Mouse (Mus musculus) cortical plate, adult 2 months (tissue): Measurements from ENCODE around the gene Cpeb3. TPM values are rescaled to one million over a fixed set of nuclear protein-coding genes. Genes with fewer than 3 reads are reported as not detected.

ENCODE experiments used
- H3K27ac ChIP-seq: fragments of 200-500 bp; 2 replicates; pipeline ENCODE4 v1.5.1; 2012; ENCODE audit warnings: low read length, control low read depth, inconsistent platforms; ENCODE audit not compliant: insufficient read depth
- H3K4me1 ChIP-seq: fragments of 200-500 bp; 2 replicates; pipeline ENCODE4 v1.6.1; 2011; ENCODE audit warnings: low read length; ENCODE audit not compliant: control insufficient read depth, insufficient read depth
- H3K4me3 ChIP-seq: fragments of 200-500 bp; 2 replicates; pipeline ENCODE4 v1.5.1; 2011; ENCODE audit warnings: mild to moderate bottlenecking, low read length, control low read depth; ENCODE audit not compliant: insufficient read depth
- CTCF ChIP-seq: fragments of 200-500 bp; IDR thresholded peaks from 2 replicates; pipeline ENCODE4 v1.5.1; 2011; ENCODE audit warnings: mild to moderate bottlenecking, control low read depth, low read length; ENCODE audit not compliant: insufficient read depth; ENCODE audit errors: extremely low read depth
- POLR2A ChIP-seq: fragments of 200-500 bp; IDR thresholded peaks from 2 replicates; pipeline ENCODE4 v1.6.1; 2011; ENCODE audit warnings: mild to moderate bottlenecking, low read length, control low read depth; ENCODE audit not compliant: insufficient read depth; ENCODE audit errors: extremely low read depth
- polyA plus RNA-seq: library from polyadenylated mRNA; depleted of rRNA; stranded (reverse); fragments of >200 nt; gene quantifications from 2 replicates; pipeline ENCODE4 v1.2.3, GENCODE M21; 2012

The Cpeb3 gene
- polyA plus RNA-seq, 1 experiment, result 35.8 TPM

DNA sequence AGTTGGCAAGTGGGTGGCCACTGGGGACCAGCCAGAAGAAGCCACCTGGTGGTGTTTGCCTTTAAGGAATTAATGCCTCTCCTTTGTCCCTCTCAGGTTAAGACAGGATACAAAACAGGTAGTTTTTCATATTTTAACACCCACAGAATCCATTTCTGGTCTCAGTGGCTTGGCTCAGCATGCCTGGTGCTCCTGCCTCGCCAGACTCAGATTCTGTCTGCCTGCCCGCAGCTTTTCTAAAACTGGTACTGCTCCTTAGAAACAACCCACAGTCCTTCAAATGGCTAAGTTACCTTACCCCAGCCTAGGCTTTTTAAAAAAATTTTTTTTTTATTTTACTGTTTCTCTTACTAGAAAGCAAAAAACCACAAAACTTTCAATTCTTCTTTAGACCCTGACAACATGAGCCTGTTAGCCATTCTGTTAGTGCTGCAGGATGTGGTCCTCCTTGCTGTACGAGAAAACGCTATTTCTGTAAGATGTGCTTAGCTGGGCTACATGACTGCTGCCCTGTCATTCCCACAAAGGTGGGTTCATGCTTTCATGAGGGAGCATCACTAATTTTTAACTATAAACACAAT, 152.3 kb downstream of the Cpeb3 start:
- Histone ChIP-seq H3K4me3 (no peak overlapping the region), H3K4me1 (peaks cover 7% of the 10 kb centered on the region; the same call in 1 of the 2 replicates), H3K27ac (peak overlapping the region; percentile 22; the same call in 1 of the 2 replicates)
- TF ChIP-seq POLR2A (no peak), CTCF (no peak)

DNA sequence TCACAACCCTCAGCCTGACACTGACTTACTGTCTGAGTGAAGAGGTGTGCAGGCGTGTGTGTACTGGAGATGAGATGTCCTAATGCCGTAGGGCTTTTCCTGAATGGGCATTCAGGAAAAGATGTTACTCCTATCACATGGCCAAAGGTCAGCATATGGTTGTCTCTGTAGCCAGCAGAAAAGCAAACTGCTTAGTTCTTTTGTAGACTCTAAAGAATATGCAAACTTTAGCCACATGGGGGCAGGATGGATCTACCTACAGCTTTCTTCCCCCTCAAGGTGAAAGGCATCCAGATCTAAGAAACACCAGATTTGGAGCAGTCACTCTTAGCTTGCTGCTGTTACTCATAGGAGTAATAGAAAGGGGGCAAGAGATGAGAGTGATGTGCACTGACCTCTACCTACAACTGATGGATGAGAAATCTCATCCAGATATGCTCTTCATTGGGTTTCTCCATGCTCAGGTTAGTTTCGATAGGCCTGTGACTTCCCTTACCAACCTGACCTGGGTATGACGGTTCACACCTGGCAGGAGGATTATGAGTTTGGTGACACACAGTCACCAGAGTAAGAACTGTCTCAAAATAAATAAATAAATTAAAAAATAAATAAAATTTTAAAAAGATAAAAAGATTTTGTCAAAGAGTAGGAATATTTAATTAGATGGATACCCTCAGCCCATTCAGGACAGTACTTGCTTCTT, 157.6 kb downstream of the Cpeb3 start:
- no peak for TF ChIP-seq POLR2A
- peak; percentile 58; the same call in 1 of the 2 replicates for TF ChIP-seq CTCF
- Histone ChIP-seq H3K4me3 (no peak overlapping the region), H3K4me1 (no peaks in the 10 kb centered on the region; the same call in 1 of the 2 replicates), H3K27ac (no peak overlapping the region)

DNA sequence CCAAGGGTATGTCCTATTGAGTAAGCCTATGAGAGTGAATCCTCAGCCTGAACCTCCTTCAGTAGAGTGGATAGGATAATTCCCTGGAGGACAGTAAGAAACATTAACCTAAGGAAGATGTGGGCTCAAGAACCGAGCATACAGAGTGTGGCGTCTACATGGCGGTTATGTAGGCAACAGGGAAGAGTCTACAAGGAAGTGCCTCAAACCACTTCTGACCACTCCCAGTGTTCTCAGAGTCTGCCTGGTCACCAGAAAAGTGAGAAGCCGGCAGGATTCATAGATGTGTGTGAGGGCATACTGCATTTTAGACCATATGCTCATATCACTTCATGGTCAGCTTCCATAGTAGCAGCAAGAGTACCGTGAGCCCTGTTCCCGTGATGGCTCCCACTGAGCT, 159.9 kb downstream of the Cpeb3 start:
- Histone ChIP-seq H3K4me3 (no peak overlapping the region), H3K27ac (no peak overlapping the region), H3K4me1 (no peaks in the 10 kb centered on the region; the same call in 1 of the 2 replicates)
- TF ChIP-seq CTCF, result no peak
- TF ChIP-seq POLR2A, result no peak

DNA sequence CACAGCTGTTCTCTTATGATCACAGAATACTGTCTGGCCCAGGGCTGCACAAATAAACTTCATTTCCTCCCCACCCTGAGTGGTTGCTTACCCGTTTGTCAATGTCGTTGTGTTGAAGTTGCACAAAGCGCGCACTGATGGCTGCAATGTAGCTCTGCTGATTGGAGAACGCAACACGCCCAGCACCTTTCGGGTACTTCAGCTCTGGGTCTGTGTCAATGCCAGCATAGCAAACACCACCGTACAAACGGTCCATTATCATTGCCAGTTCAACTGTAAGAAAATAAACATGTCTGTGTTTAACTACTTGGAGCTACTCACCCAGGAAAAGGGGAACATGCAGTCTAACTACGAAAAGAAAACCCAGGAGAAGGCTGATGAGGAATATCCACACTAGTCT, 164.0 kb downstream of the Cpeb3 start:
- H3K27ac ChIP-seq, result no peak overlapping the region
- no peak overlapping the region for H3K4me3 ChIP-seq
- peaks cover 2% of the 10 kb centered on the region for H3K4me1 ChIP-seq
- TF ChIP-seq POLR2A, result no peak
- no peak for TF ChIP-seq CTCF

DNA sequence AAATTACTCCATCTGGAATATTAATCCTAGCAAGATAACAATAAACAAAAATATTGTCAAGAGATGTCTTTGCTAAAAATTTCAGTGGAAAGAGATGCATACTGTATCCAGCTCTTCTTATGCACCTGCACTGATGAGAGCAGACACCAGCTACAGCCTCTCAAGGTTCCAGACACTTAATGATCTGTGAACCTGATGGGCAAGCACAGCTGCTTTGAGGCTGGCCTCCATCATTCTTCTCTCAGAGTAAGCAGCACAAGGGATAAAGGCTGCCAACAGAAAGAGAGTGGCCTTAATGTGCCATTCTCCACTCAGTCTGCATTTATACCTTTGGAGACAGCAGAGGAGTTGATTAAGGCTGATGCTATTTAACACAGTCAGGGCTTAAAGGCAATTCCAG, 167.5 kb downstream of the Cpeb3 start:
- no peak overlapping the region for H3K27ac ChIP-seq
- no peak overlapping the region for H3K4me3 ChIP-seq
- no peak for TF ChIP-seq CTCF
- TF ChIP-seq POLR2A, result no peak
- peaks cover 3% of the 10 kb centered on the region for H3K4me1 ChIP-seq

DNA sequence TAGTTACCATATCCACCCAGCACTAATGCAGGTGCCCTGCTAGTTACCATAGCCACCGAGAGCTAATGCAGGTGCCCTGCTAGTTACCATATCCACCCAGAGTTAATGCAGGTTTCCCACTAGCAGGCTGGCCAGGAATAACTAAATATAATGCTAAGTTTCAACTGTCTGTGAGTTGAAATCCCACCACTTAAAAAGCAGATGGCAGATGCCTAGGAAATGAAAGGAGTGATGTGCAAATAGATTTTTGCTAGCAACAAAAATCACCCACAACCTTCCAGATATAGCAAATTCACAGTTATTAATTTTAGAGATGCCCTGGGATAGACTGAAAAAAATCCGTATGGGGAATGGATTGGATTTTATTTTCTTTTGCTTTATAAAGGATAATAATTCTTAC, 176.0 kb downstream of the Cpeb3 start:
- H3K27ac ChIP-seq, result no peak overlapping the region

DNA sequence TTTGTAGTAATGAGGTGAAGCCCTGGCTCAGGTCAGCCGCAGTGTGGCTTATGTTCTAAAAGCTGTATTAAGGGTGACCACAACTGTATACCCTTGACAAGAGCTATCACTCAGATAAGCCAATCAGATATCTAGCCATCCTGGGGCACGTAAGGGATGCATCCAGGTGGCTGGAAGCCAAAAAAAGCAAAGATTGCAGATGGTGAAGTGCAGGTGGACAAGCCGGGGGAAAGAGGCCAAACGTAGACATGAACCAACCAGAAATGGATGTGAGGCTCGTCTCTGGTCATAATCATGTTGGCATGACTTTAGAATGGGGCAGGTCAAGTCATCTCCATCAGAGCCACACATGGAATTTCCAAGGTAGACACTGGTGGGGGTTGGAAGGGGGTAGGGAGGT, 177.0 kb downstream of the Cpeb3 start:
- TF ChIP-seq POLR2A, result no peak
- TF ChIP-seq CTCF, result no peak
- Histone ChIP-seq H3K4me1 (peaks cover 14% of the 10 kb centered on the region), H3K27ac (no peak overlapping the region), H3K4me3 (no peak overlapping the region)

More for the DNA sequence above, 176.0 kb downstream of the Cpeb3 start:
- Histone ChIP-seq H3K4me1 (peaks cover 13% of the 10 kb centered on the region), H3K4me3 (no peak overlapping the region)
- TF ChIP-seq POLR2A (no peak), CTCF (no peak)

DNA sequence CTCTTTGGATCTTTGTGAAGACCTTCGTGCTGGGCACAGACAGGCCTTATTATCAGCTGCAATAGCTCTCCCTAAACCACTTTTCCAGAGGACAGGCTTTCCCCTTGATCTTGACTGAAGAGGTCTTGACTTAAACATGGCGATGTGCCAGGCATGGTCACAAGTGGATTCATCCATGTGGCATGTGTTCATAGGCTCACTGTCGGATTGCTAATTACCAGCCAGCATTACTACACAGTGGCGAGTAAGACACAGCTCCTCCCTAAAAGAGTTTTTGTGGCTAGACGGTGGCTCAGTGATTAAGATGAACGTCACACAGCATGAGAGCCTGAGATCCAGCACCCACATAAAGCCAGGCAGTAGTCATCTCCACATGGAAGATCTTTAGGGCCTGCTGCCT, 178.6 kb downstream of the Cpeb3 start:
- Histone ChIP-seq H3K4me1 (peaks cover 23% of the 10 kb centered on the region), H3K27ac (no peak overlapping the region)
- no peak for TF ChIP-seq POLR2A
- TF ChIP-seq CTCF, result no peak

DNA sequence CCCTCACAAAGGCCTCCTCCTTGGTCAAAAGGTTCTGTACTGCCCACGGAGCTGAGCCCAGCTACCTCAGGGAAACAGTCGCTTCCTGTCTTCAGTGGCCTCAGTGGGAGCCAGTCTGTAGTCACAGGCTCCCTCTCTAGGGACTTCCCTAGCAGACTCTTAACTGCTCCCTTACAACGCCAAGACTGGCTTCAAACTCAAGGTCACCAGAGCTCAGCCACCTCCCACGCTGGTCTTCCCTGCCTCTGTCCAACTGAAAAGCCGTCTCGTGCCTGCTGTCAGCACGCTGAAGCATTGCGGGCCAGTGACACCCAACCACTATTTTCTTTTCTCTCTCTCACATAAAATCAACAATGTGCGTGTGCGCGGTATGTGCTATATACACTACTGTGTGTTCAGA, 182.0 kb downstream of the Cpeb3 start:
- no peak overlapping the region for H3K27ac ChIP-seq
- H3K4me3 ChIP-seq, result no peak overlapping the region
- peaks cover 17% of the 10 kb centered on the region for H3K4me1 ChIP-seq
- no peak for TF ChIP-seq POLR2A
- TF ChIP-seq CTCF, result no peak

More for the DNA sequence above, 178.6 kb downstream of the Cpeb3 start:
- no peak overlapping the region for H3K4me3 ChIP-seq

DNA sequence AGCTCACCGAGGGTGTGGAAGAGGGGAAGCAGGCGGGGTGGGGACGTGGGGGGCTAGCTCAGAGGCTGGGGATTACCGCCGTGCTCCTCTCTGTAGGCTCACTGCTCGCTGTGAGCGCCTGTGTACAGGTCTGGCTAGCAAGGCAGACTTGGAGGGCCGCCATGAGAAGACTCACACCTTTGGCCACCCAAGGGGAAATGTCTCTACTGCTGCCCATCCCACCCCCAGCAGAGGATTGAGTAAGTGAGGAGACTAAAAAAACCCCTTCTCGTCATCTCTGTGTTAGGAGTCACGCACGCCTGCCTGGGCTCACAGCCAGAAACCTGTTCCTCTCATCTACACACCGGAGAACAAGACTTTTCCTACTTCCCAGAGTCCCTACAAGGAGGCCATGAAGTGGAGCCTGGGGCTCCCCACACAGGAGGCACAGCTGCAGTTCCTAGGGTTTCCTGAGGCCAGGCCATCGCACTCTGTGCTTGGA, 182.5 kb downstream of the Cpeb3 start:
- Histone ChIP-seq H3K27ac (no peak overlapping the region), H3K4me3 (no peak overlapping the region), H3K4me1 (peaks cover 19% of the 10 kb centered on the region)
- no peak for TF ChIP-seq POLR2A
- no peak for TF ChIP-seq CTCF
